Mouse (Mus musculus): ENCODE measurements around the gene Tnp2. TPM values are rescaled to one million over a fixed set of nuclear protein-coding genes. Genes with fewer than 3 reads are reported as not detected.

Tnp2 gene
- polyA plus RNA-seq (2014; fragmentation: Nextera tagmentation; extraction: Ambion mirVana) = not detected in 2 replicates

- no peak within 1 kb of the TSS for H3K9ac ChIP-seq (ENCODE audit: low read length)
- 0 out of 2 replicates have a peak, but pooled peaks cover 9% of the 10 kb centered on the region for H3K27me3 ChIP-seq (replicated peaks; ENCODE audit: control insufficient read depth, insufficient read depth, low read length)
- ATAC-seq (no peak), DNase-seq (ENCODE audit: low spot score) (no peak)
- H3K4me1 ChIP-seq (ENCODE audit: control insufficient read depth, insufficient read depth, low read length) = 0 out of 2 replicates have a peak, but pooled peaks cover 3% of the 10 kb centered on the region
- H3K4me2 ChIP-seq (ENCODE audit: low read length) = no peak within 1 kb of the TSS
- 57% methylated on average over 16 of the region's 16 CpGs for WGBS
- H3K9me3 ChIP-seq (replicated peaks; ENCODE audit: control insufficient read depth, low read length) = no peaks in the 10 kb centered on the region
- no peaks in the 10 kb centered on the region for H3K36me3 ChIP-seq (ENCODE audit: control insufficient read depth, insufficient read depth, low read length)
- H3K27ac ChIP-seq (ENCODE audit: low read depth, low read length) = no peak within 1 kb of the TSS
- H3K4me3 ChIP-seq (ENCODE audit: low read depth, low read length) = no peak within 1 kb of the TSS
These were observed at the start of gene Tnp2 for GRCm38 (mm10) chr16:10788271-10788670. TSS of gene Tnp2 (minus strand) at chr16:10788660.

- Histone ChIP-seq H3K9me3 (replicated peaks; ENCODE audit: control insufficient read depth, low read length) (no peaks in the 10 kb centered on the region), H3K4me2 (ENCODE audit: low read length) (no peak overlapping the region), H3K4me3 (ENCODE audit: low read depth, low read length) (no peak overlapping the region), H3K36me3 (ENCODE audit: control insufficient read depth, insufficient read depth, low read length) (no peaks in the 10 kb centered on the region), H3K4me1 (ENCODE audit: control insufficient read depth, insufficient read depth, low read length) (0 out of 2 replicates have a peak, but pooled peaks cover 5% of the 10 kb centered on the region), H3K27ac (ENCODE audit: low read depth, low read length) (no peak overlapping the region), H3K9ac (ENCODE audit: low read length) (no peak overlapping the region), H3K27me3 (replicated peaks; ENCODE audit: control insufficient read depth, insufficient read depth, low read length) (0 out of 2 replicates have a peak, but pooled peaks cover 2% of the 10 kb centered on the region)
- ATAC-seq (no peak), DNase-seq (ENCODE audit: low spot score) (no peak)
- WGBS = 93% methylated on average over 1 of the region's 1 CpGs
These were observed 49.4 kb upstream of the Tnp2 start for GRCm38 (mm10) chr16:10837903-10838302.

DNA sequence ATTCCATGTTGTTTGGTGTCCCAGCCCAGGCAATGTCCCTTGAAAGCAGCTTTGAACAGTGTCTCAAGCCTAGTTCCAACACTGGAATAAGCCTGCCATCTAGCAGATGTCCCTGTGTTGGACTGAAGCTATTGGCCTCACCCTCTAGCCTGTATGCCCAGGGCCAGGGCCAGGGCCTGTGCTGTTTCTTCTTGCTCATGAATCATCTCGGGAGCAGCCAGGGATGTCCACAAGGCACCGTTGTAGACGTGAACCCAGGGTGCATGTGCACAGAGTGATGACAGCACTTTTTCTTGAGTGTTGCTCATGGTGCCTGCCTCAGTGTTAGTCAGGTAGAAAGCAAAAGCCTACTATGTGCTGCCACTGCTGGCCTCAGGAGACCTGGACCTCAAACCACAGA lies 48.8 kb upstream of the Tnp2 start:
- Histone ChIP-seq H3K4me1 (ENCODE audit: control insufficient read depth, insufficient read depth, low read length) (0 out of 2 replicates have a peak, but pooled peaks cover 5% of the 10 kb centered on the region), H3K27ac (ENCODE audit: low read depth, low read length) (no peak overlapping the region), H3K36me3 (ENCODE audit: control insufficient read depth, insufficient read depth, low read length) (no peaks in the 10 kb centered on the region), H3K9me3 (replicated peaks; ENCODE audit: control insufficient read depth, low read length) (no peaks in the 10 kb centered on the region), H3K27me3 (replicated peaks; ENCODE audit: control insufficient read depth, insufficient read depth, low read length) (0 out of 2 replicates have a peak, but pooled peaks cover 2% of the 10 kb centered on the region), H3K9ac (ENCODE audit: low read length) (no peak overlapping the region), H3K4me3 (ENCODE audit: low read depth, low read length) (no peak overlapping the region), H3K4me2 (ENCODE audit: low read length) (no peak overlapping the region)
- WGBS = 97% methylated on average over 3 of the region's 3 CpGs
- DNase-seq (ENCODE audit: low spot score) (no peak), ATAC-seq (no peak)

GRCm38 (mm10) chr16:10836388-10836787 lies 47.9 kb upstream of the Tnp2 start:
- ATAC-seq (no peak), DNase-seq (ENCODE audit: low spot score) (no peak)
- no peak overlapping the region for H3K9ac ChIP-seq (ENCODE audit: low read length)
- H3K36me3 ChIP-seq (ENCODE audit: control insufficient read depth, insufficient read depth, low read length) = no peaks in the 10 kb centered on the region
- 95% methylated on average over 3 of the region's 3 CpGs for whole genome bisulfite sequencing
- 0 out of 2 replicates have a peak, but pooled peaks cover 5% of the 10 kb centered on the region for H3K4me1 ChIP-seq (ENCODE audit: control insufficient read depth, insufficient read depth, low read length)
- H3K9me3 ChIP-seq (replicated peaks; ENCODE audit: control insufficient read depth, low read length) = no peaks in the 10 kb centered on the region
- H3K27me3 ChIP-seq (replicated peaks; ENCODE audit: control insufficient read depth, insufficient read depth, low read length) = 0 out of 2 replicates have a peak, but pooled peaks cover 2% of the 10 kb centered on the region
- H3K4me2 ChIP-seq (ENCODE audit: low read length) = no peak overlapping the region
- no peak overlapping the region for H3K4me3 ChIP-seq (ENCODE audit: low read depth, low read length)
- no peak overlapping the region for H3K27ac ChIP-seq (ENCODE audit: low read depth, low read length)

DNA sequence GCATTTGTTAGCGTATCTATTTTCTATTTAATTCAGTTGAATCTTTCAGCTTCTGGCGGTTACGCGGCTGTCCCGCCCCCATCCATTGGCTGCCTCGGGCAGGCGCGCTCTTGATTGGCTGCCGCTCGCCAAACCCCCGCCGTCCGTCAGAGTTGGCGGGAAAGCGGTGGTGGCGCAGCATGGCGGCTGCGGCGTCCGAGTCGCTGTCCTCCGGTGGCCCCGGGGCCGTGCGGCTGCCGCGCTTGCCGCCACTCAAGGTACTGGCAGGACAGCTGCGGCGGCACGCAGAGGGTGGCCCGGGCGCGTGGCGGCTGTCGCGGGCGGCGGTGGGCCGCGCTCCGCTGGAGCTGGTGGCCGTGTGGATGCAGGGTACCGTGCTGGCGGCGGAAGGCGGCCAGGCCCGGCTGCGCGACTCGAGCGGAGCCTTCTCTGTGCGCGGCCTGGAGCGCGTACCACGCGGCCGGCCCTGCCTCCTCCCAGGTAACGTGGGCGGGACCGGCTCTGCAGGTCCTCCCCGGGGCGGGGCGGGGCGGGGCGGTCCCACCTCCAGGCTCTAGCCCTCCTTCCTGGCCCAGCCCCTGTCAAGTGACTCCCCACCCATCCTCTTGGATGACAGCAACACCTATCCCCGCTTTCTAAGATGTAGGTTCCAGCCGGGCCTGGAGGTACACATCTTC lies 46.6 kb upstream of the Tnp2 start, which contains the start of gene Rmi2:
Rmi2 (plus strand) TSS at position 149 of the 677 bp plus-strand sequence.
- 0 out of 2 replicates have a peak, but pooled peaks cover 5% of the 10 kb centered on the region for H3K4me1 ChIP-seq (ENCODE audit: control insufficient read depth, insufficient read depth, low read length)
- H3K9me3 ChIP-seq (replicated peaks; ENCODE audit: control insufficient read depth, low read length) = no peaks in the 10 kb centered on the region
- H3K27ac ChIP-seq (ENCODE audit: low read depth, low read length) = no peak within 1 kb of the TSS
- no peaks in the 10 kb centered on the region for H3K36me3 ChIP-seq (ENCODE audit: control insufficient read depth, insufficient read depth, low read length)
- H3K9ac ChIP-seq (ENCODE audit: low read length) = peak within 1 kb of the TSS; percentile 68
- peak within 1 kb of the TSS; percentile 93 for H3K4me2 ChIP-seq (ENCODE audit: low read length)
- WGBS = under 1% methylated on average over 68 of the region's 69 CpGs
- peak within 1 kb of the TSS; percentile 77 for H3K4me3 ChIP-seq (ENCODE audit: low read depth, low read length)
- peak; percentile 98 for ATAC-seq
- H3K27me3 ChIP-seq (replicated peaks; ENCODE audit: control insufficient read depth, insufficient read depth, low read length) = 0 out of 2 replicates have a peak, but pooled peaks cover 2% of the 10 kb centered on the region
- DNase-seq (ENCODE audit: low spot score) = peak; percentile 92

GRCm38 (mm10) chr16:10834542-10834910 lies 46.1 kb upstream of the Tnp2 start:
- Histone ChIP-seq H3K4me2 (ENCODE audit: low read length) (peak overlapping the region; percentile 93), H3K4me3 (ENCODE audit: low read depth, low read length) (peak overlapping the region; percentile 77), H3K4me1 (ENCODE audit: control insufficient read depth, insufficient read depth, low read length) (0 out of 2 replicates have a peak, but pooled peaks cover 5% of the 10 kb centered on the region), H3K9me3 (replicated peaks; ENCODE audit: control insufficient read depth, low read length) (no peaks in the 10 kb centered on the region), H3K9ac (ENCODE audit: low read length) (peak overlapping the region; percentile 68; the same call in 1 of the 2 replicates), H3K27me3 (replicated peaks; ENCODE audit: control insufficient read depth, insufficient read depth, low read length) (0 out of 2 replicates have a peak, but pooled peaks cover 2% of the 10 kb centered on the region), H3K36me3 (ENCODE audit: control insufficient read depth, insufficient read depth, low read length) (no peaks in the 10 kb centered on the region), H3K27ac (ENCODE audit: low read depth, low read length) (no peak overlapping the region)
- no peak for DNase-seq (ENCODE audit: low spot score)
- ATAC-seq = peak; percentile 5; the same call in 1 of the 2 replicates
- 8% methylated on average over 12 of the region's 12 CpGs for WGBS

GRCm38 (mm10) chr16:10828461-10828805 lies 40.0 kb upstream of the Tnp2 start:
- DNase-seq (ENCODE audit: low spot score) (no peak), ATAC-seq (no peak)
- no peaks in the 10 kb centered on the region for H3K4me1 ChIP-seq (ENCODE audit: control insufficient read depth, insufficient read depth, low read length)
- H3K27me3 ChIP-seq (replicated peaks; ENCODE audit: control insufficient read depth, insufficient read depth, low read length) = no peaks in the 10 kb centered on the region
- H3K4me3 ChIP-seq (ENCODE audit: low read depth, low read length) = no peak overlapping the region
- no peaks in the 10 kb centered on the region for H3K9me3 ChIP-seq (replicated peaks; ENCODE audit: control insufficient read depth, low read length)
- H3K27ac ChIP-seq (ENCODE audit: low read depth, low read length) = no peak overlapping the region
- 85% methylated on average over 4 of the region's 4 CpGs for WGBS
- no peak overlapping the region for H3K9ac ChIP-seq (ENCODE audit: low read length)
- H3K36me3 ChIP-seq (ENCODE audit: control insufficient read depth, insufficient read depth, low read length) = no peaks in the 10 kb centered on the region
- no peak overlapping the region for H3K4me2 ChIP-seq (ENCODE audit: low read length)

- Histone ChIP-seq H3K9ac (ENCODE audit: low read length) (no peak overlapping the region), H3K27ac (ENCODE audit: low read depth, low read length) (no peak overlapping the region), H3K4me3 (ENCODE audit: low read depth, low read length) (no peak overlapping the region), H3K4me2 (ENCODE audit: low read length) (no peak overlapping the region), H3K36me3 (ENCODE audit: control insufficient read depth, insufficient read depth, low read length) (no peaks in the 10 kb centered on the region), H3K4me1 (ENCODE audit: control insufficient read depth, insufficient read depth, low read length) (no peaks in the 10 kb centered on the region), H3K9me3 (replicated peaks; ENCODE audit: control insufficient read depth, low read length) (no peaks in the 10 kb centered on the region), H3K27me3 (replicated peaks; ENCODE audit: control insufficient read depth, insufficient read depth, low read length) (no peaks in the 10 kb centered on the region)
- DNase-seq (ENCODE audit: low spot score) = no peak
- ATAC-seq = no peak
- WGBS = 80% methylated on average over 7 of the region's 7 CpGs
These were observed 39.5 kb upstream of the Tnp2 start for GRCm38 (mm10) chr16:10827766-10828460.

DNA sequence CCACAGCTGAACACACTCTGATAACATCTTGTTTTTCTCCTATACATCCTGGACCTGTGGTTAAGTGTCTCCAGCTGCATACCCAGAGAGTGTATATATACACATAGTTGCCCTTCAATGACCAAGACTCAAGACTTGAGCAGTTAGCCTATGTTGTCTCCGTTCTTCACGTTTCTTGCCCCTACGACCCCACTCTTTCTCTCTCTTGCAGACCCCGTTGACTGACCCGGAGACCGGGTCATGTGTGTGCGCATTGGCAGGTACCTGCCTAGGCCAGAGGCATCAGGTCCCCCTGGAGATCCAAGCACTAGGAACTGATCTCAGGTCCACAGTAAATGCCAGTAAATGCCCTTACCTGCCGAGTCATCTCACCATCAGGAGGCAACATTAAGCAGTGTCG lies 38.8 kb upstream of the Tnp2 start:
- Histone ChIP-seq H3K27ac (ENCODE audit: low read depth, low read length) (no peak overlapping the region), H3K4me2 (ENCODE audit: low read length) (no peak overlapping the region), H3K4me1 (ENCODE audit: control insufficient read depth, insufficient read depth, low read length) (no peaks in the 10 kb centered on the region), H3K27me3 (replicated peaks; ENCODE audit: control insufficient read depth, insufficient read depth, low read length) (no peaks in the 10 kb centered on the region), H3K36me3 (ENCODE audit: control insufficient read depth, insufficient read depth, low read length) (no peaks in the 10 kb centered on the region), H3K9me3 (replicated peaks; ENCODE audit: control insufficient read depth, low read length) (no peaks in the 10 kb centered on the region), H3K9ac (ENCODE audit: low read length) (no peak overlapping the region), H3K4me3 (ENCODE audit: low read depth, low read length) (no peak overlapping the region)
- DNase-seq (ENCODE audit: low spot score) (no peak), ATAC-seq (no peak)
- 93% methylated on average over 9 of the region's 9 CpGs for WGBS

Measured in forebrain, embryonic 14.5 days (tissue).